Mouse (Mus musculus) heart, postnatal 0 days (tissue): ENCODE measurements around the gene Rita1. TPM values are rescaled to one million over a fixed set of nuclear protein-coding genes. Genes with fewer than 3 reads are reported as not detected.
A peak's percentile ranks its signal among the peaks of the same experiment; 100 is the strongest.

ENCODE experiments used
- ATAC-seq: fragments of 200-750 bp; cut with Nextera tagmentation; 2 replicates; pipeline ENCODE4 v1.8.0; 2017; ENCODE audit warnings: low read depth, moderate number of reproducible peaks, moderate library complexity; ENCODE audit not compliant: insufficient read depth
- DNase-seq: peaks from one replicate; pipeline ENCODE4 v3.0.0-alpha.2; 2016; ENCODE audit warnings: low spot score
- H3K27ac ChIP-seq: fragments of 300-500 bp; sonication (generic); 2 replicates; pipeline ENCODE4 v1.5.1; 2014; ENCODE audit warnings: low read depth, mild to moderate bottlenecking
- H3K27me3 ChIP-seq: fragments of 300-500 bp; sonication (generic); 2 replicates; pipeline ENCODE4 v1.6.1; 2014; ENCODE audit warnings: low read length, mixed read lengths; ENCODE audit not compliant: control insufficient read depth, insufficient read depth
- H3K36me3 ChIP-seq: fragments of 300-500 bp; sonication (generic); replicated peaks from 2 replicates; pipeline ENCODE4 v1.6.1; 2014; ENCODE audit warnings: low read length, mixed read lengths; ENCODE audit not compliant: control insufficient read depth, insufficient read depth
- H3K4me1 ChIP-seq: fragments of 300-500 bp; sonication (generic); 2 replicates; pipeline ENCODE4 v1.6.1; 2014; ENCODE audit warnings: antibody characterized with exemption; ENCODE audit not compliant: control insufficient read depth, insufficient read depth
- H3K4me2 ChIP-seq: fragments of 300-500 bp; sonication (generic); 2 replicates; pipeline ENCODE4 v1.6.1; 2014; ENCODE audit warnings: low read depth, mild to moderate bottlenecking, low read length, moderate library complexity
- H3K4me3 ChIP-seq: fragments of 300-500 bp; sonication (generic); 2 replicates; pipeline ENCODE4 v1.5.1; 2014; ENCODE audit warnings: low read depth, low read length
- H3K9ac ChIP-seq: fragments of 300-500 bp; sonication (generic); replicated peaks from 2 replicates; pipeline ENCODE4 v1.6.1; 2014; ENCODE audit warnings: low read depth, low read length, mixed read lengths
- H3K9me3 ChIP-seq: fragments of 300-500 bp; sonication (generic); replicated peaks from 2 replicates; pipeline ENCODE4 v1.6.1; 2016; ENCODE audit warnings: low read length; ENCODE audit not compliant: control insufficient read depth
- CTCF ChIP-seq: IDR thresholded peaks from 2 replicates; pipeline ENCODE4 v1.5.1; 2016; ENCODE audit warnings: antibody characterized with exemption, control low read depth, low read depth
- EP300 ChIP-seq: IDR thresholded peaks from 2 replicates; pipeline ENCODE4 v1.6.1; 2016; ENCODE audit warnings: antibody characterized with exemption, low read depth
- WGBS: fragments of 180-500 bp; shearing (Covaris S2); extraction: QIAGEN DNeasy Blood & Tissue Kit; methylation state at CpG from one replicate; pipeline ENCODE4 v1.1.7; 2014; 5-methylcytosine and 5-hydroxymethylcytosine counted together
- polyA plus RNA-seq: library from polyadenylated mRNA; unstranded; fragments of >200 nt; fragmentation: Nextera tagmentation; extraction: Ambion mirVana; gene quantifications from 2 replicates; pipeline ENCODE4 v1.2.1, GENCODE M21; 2015
- total RNA-seq: library from RNA; depleted of rRNA; stranded (reverse); fragments of >200 nt; gene quantifications from 2 replicates; pipeline ENCODE4 v1.2.3, GENCODE M21; 2014; ENCODE audit warnings: low replicate concordance

The Rita1 gene
- total and polyA plus RNA-seq, 2 experiments from 2014 or later: 15.7 to 24.5 TPM

- Histone ChIP-seq H3K9ac (no peak overlapping the region), H3K4me2 (no peak overlapping the region; the same call in 1 of the 2 replicates), H3K4me3 (no peak overlapping the region), H3K27me3 (no peaks in the 10 kb centered on the region), H3K4me1 (peaks cover 4% of the 10 kb centered on the region; the same call in 1 of the 2 replicates), H3K36me3 (peaks cover 74% of the 10 kb centered on the region), H3K27ac (no peak overlapping the region), H3K9me3 (no peaks in the 10 kb centered on the region)
- 70% methylated on average over 18 of the region's 18 CpGs for WGBS
- DNase-seq: peak; percentile 63
- ATAC-seq: peak; percentile 28; the same call in 1 of the 2 replicates
- TF ChIP-seq CTCF (peak; percentile 96), EP300 (no peak)
Measured at GRCm38 (mm10) chr5:120620375-120621077, 8.1 kb upstream of the Rita1 start.

- Histone ChIP-seq H3K27me3 (no peaks in the 10 kb centered on the region), H3K4me3 (no peak overlapping the region), H3K36me3 (peaks cover 61% of the 10 kb centered on the region), H3K9me3 (no peaks in the 10 kb centered on the region), H3K9ac (no peak overlapping the region), H3K4me2 (no peak overlapping the region), H3K4me1 (peaks cover 4% of the 10 kb centered on the region; the same call in 1 of the 2 replicates), H3K27ac (no peak overlapping the region)
- DNase-seq: no peak
- no peak for ATAC-seq
- TF ChIP-seq EP300 (no peak), CTCF (peak; percentile 80)
- 20% methylated on average over 5 of the region's 5 CpGs for WGBS
Measured at GRCm38 (mm10) chr5:120619201-120619600, 6.8 kb upstream of the Rita1 start.

GRCm38 (mm10) chr5:120618778-120619177 is 6.4 kb upstream of the Rita1 start:
- Histone ChIP-seq H3K36me3 (peaks cover 57% of the 10 kb centered on the region), H3K9ac (no peak overlapping the region), H3K4me3 (no peak overlapping the region), H3K27me3 (no peaks in the 10 kb centered on the region), H3K4me2 (no peak overlapping the region), H3K4me1 (peaks cover 8% of the 10 kb centered on the region), H3K9me3 (no peaks in the 10 kb centered on the region), H3K27ac (no peak overlapping the region)
- WGBS: 81% methylated on average over 12 of the region's 12 CpGs
- ATAC-seq (no peak), DNase-seq (no peak)
- TF ChIP-seq CTCF (no peak), EP300 (no peak)

- Histone ChIP-seq H3K4me1 (peaks cover 14% of the 10 kb centered on the region), H3K27me3 (no peaks in the 10 kb centered on the region), H3K4me2 (no peak overlapping the region), H3K27ac (no peak overlapping the region), H3K9me3 (no peaks in the 10 kb centered on the region), H3K4me3 (no peak overlapping the region), H3K36me3 (peaks cover 34% of the 10 kb centered on the region), H3K9ac (no peak overlapping the region)
- ATAC-seq: no peak
- 91% methylated on average over 4 of the region's 4 CpGs for WGBS
- TF ChIP-seq CTCF (peak; percentile 37), EP300 (no peak)
- no peak for DNase-seq
Measured at GRCm38 (mm10) chr5:120615903-120616302, 3.5 kb upstream of the Rita1 start.

- Histone ChIP-seq H3K4me3 (peak overlapping the region; percentile 82), H3K4me2 (peak overlapping the region; percentile 97), H3K36me3 (peaks cover 7% of the 10 kb centered on the region; the same call in 1 of the 2 replicates), H3K9me3 (no peaks in the 10 kb centered on the region), H3K27ac (peak overlapping the region; percentile 88), H3K9ac (peak overlapping the region; percentile 68), H3K4me1 (peaks cover 16% of the 10 kb centered on the region), H3K27me3 (no peaks in the 10 kb centered on the region)
- WGBS: under 1% methylated on average over 69 of the region's 69 CpGs
- peak; percentile 100 for DNase-seq
- ATAC-seq: peak; percentile 93
- TF ChIP-seq CTCF (no peak), EP300 (no peak)
Measured at GRCm38 (mm10) chr5:120612822-120613604, 624 bp upstream of the Rita1 start.
